Mouse (Mus musculus): ENCODE measurements around the gene Appl1. TPM values are rescaled to one million over a fixed set of nuclear protein-coding genes. Genes with fewer than 3 reads are reported as not detected.
"Not testable (repeated sequence)": the region's sequence is repeated elsewhere in the genome, so short reads cannot be mapped to it uniquely, and the experiment has no call there.

Appl1 gene
- total and polyA plus RNA-seq, 3 experiments: 1.9 to 21.4 (median 10.0) TPM

- H3K27me3 ChIP-seq (ENCODE audit: insufficient read depth, low read length): no peaks in the 10 kb centered on the region
- H3K4me3 ChIP-seq (ENCODE audit: low read depth, low read length): no peak overlapping the region
- no peaks in the 10 kb centered on the region for H3K4me1 ChIP-seq (ENCODE audit: insufficient read depth, low read depth, low read length)
- ATAC-seq (ENCODE audit: extremely low read depth, insufficient number of reproducible peaks, low FRiP score, poor library complexity, severe bottlenecking): no peak
- no peak for DNase-seq (ENCODE audit: low spot score)
- TF ChIP-seq TAL1 (conservative IDR thresholded peaks at IDR 0.05; ENCODE audit: low read depth, low read length) (no peak), POLR2AphosphoS5 (IDR thresholded peaks at IDR 0.05; ENCODE audit: insufficient replicate concordance, low read depth, low read length) (no peak), GATA1 (IDR thresholded peaks at IDR 0.05; ENCODE audit: borderline replicate concordance, low read length) (no peak), CTCF (IDR thresholded peaks at IDR 0.05; ENCODE audit: low read depth, low read length) (no peak), GATA2 (IDR thresholded peaks at IDR 0.05; ENCODE audit: borderline replicate concordance, low read depth, low read length) (no peak)
- H3K36me3 ChIP-seq (replicated peaks): no peaks in the 10 kb centered on the region
- no peaks in the 10 kb centered on the region for H3K9me3 ChIP-seq (replicated peaks)
Observed at GRCm38 (mm10) chr14:26960518-26960917, 10.5 kb downstream of the Appl1 start.

GRCm38 (mm10) chr14:26956139-26956538, 14.9 kb downstream of the Appl1 start:
- H3K4me1 ChIP-seq (ENCODE audit: insufficient read depth, low read depth, low read length); H3K9me3 ChIP-seq (replicated peaks); ATAC-seq (ENCODE audit: extremely low read depth, insufficient number of reproducible peaks, low FRiP score, poor library complexity, severe bottlenecking); H3K36me3 ChIP-seq (replicated peaks); H3K27me3 ChIP-seq (ENCODE audit: insufficient read depth, low read length); H3K4me3 ChIP-seq (ENCODE audit: low read depth, low read length); DNase-seq (ENCODE audit: low spot score): not testable (repeated sequence)

- Histone ChIP-seq H3K27me3 (ENCODE audit: insufficient read depth, low read length) (no peaks in the 10 kb centered on the region), H3K4me3 (ENCODE audit: low read depth, low read length) (no peak overlapping the region), H3K9me3 (replicated peaks) (no peaks in the 10 kb centered on the region), H3K36me3 (replicated peaks) (peaks cover 2% of the 10 kb centered on the region), H3K4me1 (ENCODE audit: insufficient read depth, low read depth, low read length) (no peaks in the 10 kb centered on the region)
- DNase-seq (ENCODE audit: low spot score) (no peak), ATAC-seq (ENCODE audit: extremely low read depth, insufficient number of reproducible peaks, low FRiP score, poor library complexity, severe bottlenecking) (no peak)
- TF ChIP-seq CTCF (IDR thresholded peaks at IDR 0.05; ENCODE audit: low read depth, low read length) (no peak), GATA2 (IDR thresholded peaks at IDR 0.05; ENCODE audit: borderline replicate concordance, low read depth, low read length) (no peak), GATA1 (IDR thresholded peaks at IDR 0.05; ENCODE audit: borderline replicate concordance, low read length) (no peak), POLR2AphosphoS5 (IDR thresholded peaks at IDR 0.05; ENCODE audit: insufficient replicate concordance, low read depth, low read length) (no peak), TAL1 (conservative IDR thresholded peaks at IDR 0.05; ENCODE audit: low read depth, low read length) (no peak)
Observed at GRCm38 (mm10) chr14:26935558-26935957, 35.5 kb downstream of the Appl1 start.

- no peaks in the 10 kb centered on the region for H3K9me3 ChIP-seq (replicated peaks)
- peaks cover 2% of the 10 kb centered on the region for H3K36me3 ChIP-seq (replicated peaks)
- ATAC-seq (ENCODE audit: extremely low read depth, insufficient number of reproducible peaks, low FRiP score, poor library complexity, severe bottlenecking): no peak
- no peak overlapping the region for H3K4me3 ChIP-seq (ENCODE audit: low read depth, low read length)
- H3K27me3 ChIP-seq (ENCODE audit: insufficient read depth, low read length): no peaks in the 10 kb centered on the region
- no peaks in the 10 kb centered on the region for H3K4me1 ChIP-seq (ENCODE audit: insufficient read depth, low read depth, low read length)
- TF ChIP-seq GATA2 (IDR thresholded peaks at IDR 0.05; ENCODE audit: borderline replicate concordance, low read depth, low read length) (no peak), TAL1 (conservative IDR thresholded peaks at IDR 0.05; ENCODE audit: low read depth, low read length) (no peak), GATA1 (IDR thresholded peaks at IDR 0.05; ENCODE audit: borderline replicate concordance, low read length) (no peak)
- DNase-seq (ENCODE audit: low spot score): no peak
Observed at GRCm38 (mm10) chr14:26934891-26935290, 36.1 kb downstream of the Appl1 start.

GRCm38 (mm10) chr14:26923702-26924421, 47.2 kb downstream of the Appl1 start:
- Histone ChIP-seq H3K27me3 (ENCODE audit: insufficient read depth, low read length) (no peaks in the 10 kb centered on the region), H3K9me3 (replicated peaks) (no peaks in the 10 kb centered on the region), H3K36me3 (replicated peaks) (peaks cover 7% of the 10 kb centered on the region), H3K4me3 (ENCODE audit: low read depth, low read length) (no peak overlapping the region), H3K4me1 (ENCODE audit: insufficient read depth, low read depth, low read length) (no peaks in the 10 kb centered on the region)
- ATAC-seq (ENCODE audit: extremely low read depth, insufficient number of reproducible peaks, low FRiP score, poor library complexity, severe bottlenecking) (no peak), DNase-seq (ENCODE audit: low spot score) (no peak)
- no peak for TF ChIP-seq GATA1 (IDR thresholded peaks at IDR 0.05; ENCODE audit: borderline replicate concordance, low read length)
- TF ChIP-seq TAL1 (conservative IDR thresholded peaks at IDR 0.05; ENCODE audit: low read depth, low read length): no peak
- TF ChIP-seq POLR2AphosphoS5 (IDR thresholded peaks at IDR 0.05; ENCODE audit: insufficient replicate concordance, low read depth, low read length): no peak
- no peak for TF ChIP-seq CTCF (IDR thresholded peaks at IDR 0.05; ENCODE audit: low read depth, low read length)
- no peak for TF ChIP-seq GATA2 (IDR thresholded peaks at IDR 0.05; ENCODE audit: borderline replicate concordance, low read depth, low read length)

- no peak overlapping the region for H3K4me3 ChIP-seq (ENCODE audit: low read depth, low read length)
- no peaks in the 10 kb centered on the region for H3K4me1 ChIP-seq (ENCODE audit: insufficient read depth, low read depth, low read length)
- no peak for ATAC-seq (ENCODE audit: extremely low read depth, insufficient number of reproducible peaks, low FRiP score, poor library complexity, severe bottlenecking)
- no peak for DNase-seq (ENCODE audit: low spot score)
- H3K27me3 ChIP-seq (ENCODE audit: insufficient read depth, low read length): no peaks in the 10 kb centered on the region
- TF ChIP-seq POLR2AphosphoS5 (IDR thresholded peaks at IDR 0.05; ENCODE audit: insufficient replicate concordance, low read depth, low read length) (no peak), GATA2 (IDR thresholded peaks at IDR 0.05; ENCODE audit: borderline replicate concordance, low read depth, low read length) (no peak), CTCF (IDR thresholded peaks at IDR 0.05; ENCODE audit: low read depth, low read length) (no peak), TAL1 (conservative IDR thresholded peaks at IDR 0.05; ENCODE audit: low read depth, low read length) (no peak), GATA1 (IDR thresholded peaks at IDR 0.05; ENCODE audit: borderline replicate concordance, low read length) (no peak)
- no peaks in the 10 kb centered on the region for H3K36me3 ChIP-seq (replicated peaks)
- no peaks in the 10 kb centered on the region for H3K9me3 ChIP-seq (replicated peaks)
Observed at GRCm38 (mm10) chr14:26919310-26919709, 51.7 kb downstream of the Appl1 start.

Data from G1E (cell line).